Mouse (Mus musculus) neural tube, embryonic 15.5 days (tissue): ENCODE measurements around the gene Mdh2. TPM values are rescaled to one million over a fixed set of nuclear protein-coding genes. Genes with fewer than 3 reads are reported as not detected.

Source experiments
- ATAC-seq: fragments of 200-750 bp; cut with Nextera tagmentation; 2 replicates; pipeline ENCODE4 v1.8.0; 2017; ENCODE audit warnings: mild to moderate bottlenecking, moderate TSS enrichment, moderate library complexity; ENCODE audit not compliant: low FRiP score
- H3K27ac ChIP-seq: fragments of 300-500 bp; sonication (generic); replicated peaks from 2 replicates; pipeline ENCODE4 v1.5.1; 2015; ENCODE audit warnings: mild to moderate bottlenecking, inconsistent platforms
- H3K27me3 ChIP-seq: fragments of 300-500 bp; sonication (generic); replicated peaks from 2 replicates; pipeline ENCODE4 v1.6.1; 2015; ENCODE audit warnings: inconsistent platforms
- H3K36me3 ChIP-seq: fragments of 300-500 bp; sonication (generic); 2 replicates; pipeline ENCODE4 v1.6.1; 2015; ENCODE audit warnings: inconsistent platforms
- H3K4me1 ChIP-seq: fragments of 300-500 bp; sonication (generic); 2 replicates; pipeline ENCODE4 v1.6.1; 2015; ENCODE audit warnings: inconsistent platforms
- H3K4me2 ChIP-seq: fragments of 300-500 bp; sonication (generic); 2 replicates; pipeline ENCODE4 v1.6.1; 2015; ENCODE audit warnings: inconsistent platforms, mild to moderate bottlenecking, moderate library complexity
- H3K4me3 ChIP-seq: fragments of 300-500 bp; sonication (generic); replicated peaks from 2 replicates; pipeline ENCODE4 v1.5.1; 2015; ENCODE audit warnings: mild to moderate bottlenecking, inconsistent platforms
- H3K9ac ChIP-seq: fragments of 300-500 bp; sonication (generic); replicated peaks from 2 replicates; pipeline ENCODE4 v1.6.1; 2015; ENCODE audit warnings: mild to moderate bottlenecking, inconsistent platforms
- H3K9me3 ChIP-seq: fragments of 300-500 bp; sonication (generic); replicated peaks from 2 replicates; pipeline ENCODE4 v1.6.1; 2016; ENCODE audit warnings: inconsistent platforms
- WGBS: fragments of 180-500 bp; shearing (Covaris S2); methylation state at CpG from one replicate; pipeline ENCODE4 v1.1.7; 2015; ENCODE audit warnings: mixed read lengths; 5-methylcytosine and 5-hydroxymethylcytosine counted together
- polyA plus RNA-seq: library from polyadenylated mRNA; unstranded; fragments of >200 nt; fragmentation: Nextera tagmentation; extraction: Ambion mirVana; gene quantifications from 2 replicates; pipeline ENCODE4 v1.2.1, GENCODE M21; 2015

Mdh2 gene
- polyA plus RNA-seq, 1 experiment from 2014 or later, result 665 TPM

DNA sequence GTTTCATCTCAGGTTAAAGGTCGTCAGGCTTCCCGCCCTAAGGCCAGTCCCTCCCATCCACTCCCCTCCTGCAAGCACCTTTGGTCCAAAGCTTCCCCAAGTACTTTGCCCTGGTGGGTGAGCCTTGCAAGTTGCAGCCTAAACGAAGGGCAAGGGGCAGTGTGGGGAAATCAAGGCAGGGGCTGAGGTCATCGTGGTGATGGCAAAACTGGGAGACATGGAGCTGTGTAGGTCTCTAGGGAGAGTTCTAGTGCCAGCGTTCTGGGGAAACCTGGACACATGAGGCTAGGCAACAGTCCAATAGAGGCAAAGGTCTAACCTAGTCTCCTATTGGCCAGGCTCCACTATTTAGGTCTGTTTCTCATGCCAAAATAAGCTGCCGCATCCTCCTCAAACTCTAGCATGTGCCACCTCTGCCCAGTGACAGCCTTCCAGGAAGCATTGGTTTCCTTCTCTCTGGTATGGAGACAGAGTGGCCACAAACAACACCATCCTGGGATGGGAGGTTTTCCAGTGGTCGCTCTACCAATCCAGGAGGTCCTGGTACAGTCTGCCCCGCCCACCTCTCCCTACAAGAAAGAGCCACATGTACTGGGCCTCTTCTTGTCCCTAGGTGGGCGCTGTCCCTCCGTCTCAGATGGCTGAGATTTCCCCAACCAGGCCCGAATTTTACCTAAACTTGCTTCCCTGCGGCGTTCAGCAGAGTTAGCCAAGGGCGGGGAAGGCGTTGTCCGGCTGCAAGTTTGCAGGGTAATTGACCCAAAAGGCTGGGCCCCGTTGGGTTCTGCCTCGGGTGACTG is 35.1 kb upstream of the Mdh2 start:
- Histone ChIP-seq H3K36me3 (peaks cover 16% of the 10 kb centered on the region), H3K27ac (peak overlapping the region; percentile 70; the same call in 1 of the 2 replicates), H3K9ac (peak overlapping the region; percentile 89), H3K4me3 (peak overlapping the region; percentile 90), H3K27me3 (0 out of 2 replicates have a peak, but pooled peaks cover 3% of the 10 kb centered on the region), H3K4me1 (peaks cover 17% of the 10 kb centered on the region), H3K9me3 (no peaks in the 10 kb centered on the region), H3K4me2 (peak overlapping the region; percentile 97)
- peak; percentile 70 for ATAC-seq
- WGBS, result 21% methylated on average over 18 of the region's 18 CpGs

DNA sequence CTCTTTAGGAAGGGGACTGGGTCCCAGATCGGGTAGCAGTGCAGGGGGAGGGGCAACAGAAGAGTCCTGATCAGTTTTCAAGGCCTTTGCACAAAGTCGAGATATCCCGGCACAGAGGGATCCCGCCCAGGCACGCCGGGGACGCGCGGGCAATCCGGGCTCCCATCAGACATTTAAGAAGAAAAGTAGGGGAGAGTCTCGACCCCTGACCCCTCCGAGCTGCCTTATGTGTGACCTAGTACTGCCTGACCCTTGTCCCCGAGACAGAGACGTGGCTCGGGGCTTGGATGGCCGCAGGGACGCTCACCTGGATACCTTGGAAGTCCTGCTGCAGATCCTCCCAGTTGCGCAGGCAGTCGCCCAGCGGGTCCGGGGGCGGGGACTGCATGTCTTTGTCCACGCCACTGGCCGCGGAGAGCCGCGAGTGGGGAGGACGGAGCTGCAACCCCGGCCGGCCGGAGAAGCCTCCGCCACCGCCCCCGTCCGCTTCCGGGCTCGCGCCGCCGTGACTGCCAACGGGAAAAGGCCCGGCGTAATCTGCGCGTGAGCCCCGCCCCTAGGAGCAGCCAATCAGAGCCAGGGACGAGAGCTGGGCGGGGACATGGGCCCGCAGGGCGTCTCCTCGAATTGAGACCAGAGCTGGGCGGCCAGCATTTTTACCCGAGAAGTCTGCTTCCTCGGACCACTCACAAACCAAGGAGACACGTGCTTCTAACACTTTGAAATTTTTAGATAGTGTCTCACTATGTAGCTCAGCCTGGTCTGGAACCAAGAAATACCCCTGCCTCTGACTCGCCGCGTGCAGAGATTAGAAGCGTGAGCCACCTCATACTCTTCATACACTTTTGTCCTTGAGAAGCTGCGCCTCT is 34.3 kb upstream of the Mdh2 start, which contains the start of gene Tmem120a:
TSS of gene Tmem120a (minus strand) at position 708 of the 869 bp plus-strand sequence.
- peak within 1 kb of the TSS; percentile 89 for H3K9ac ChIP-seq
- H3K9me3 ChIP-seq, result no peaks in the 10 kb centered on the region
- H3K4me2 ChIP-seq, result peak within 1 kb of the TSS; percentile 97
- 0 out of 2 replicates have a peak, but pooled peaks cover 3% of the 10 kb centered on the region for H3K27me3 ChIP-seq
- H3K4me1 ChIP-seq, result peaks cover 17% of the 10 kb centered on the region
- peak within 1 kb of the TSS; percentile 70 for H3K27ac ChIP-seq
- WGBS, result 1% methylated on average over 60 of the region's 60 CpGs
- peak within 1 kb of the TSS; percentile 90 for H3K4me3 ChIP-seq
- H3K36me3 ChIP-seq, result peaks cover 16% of the 10 kb centered on the region
- peak; percentile 96 for ATAC-seq

DNA sequence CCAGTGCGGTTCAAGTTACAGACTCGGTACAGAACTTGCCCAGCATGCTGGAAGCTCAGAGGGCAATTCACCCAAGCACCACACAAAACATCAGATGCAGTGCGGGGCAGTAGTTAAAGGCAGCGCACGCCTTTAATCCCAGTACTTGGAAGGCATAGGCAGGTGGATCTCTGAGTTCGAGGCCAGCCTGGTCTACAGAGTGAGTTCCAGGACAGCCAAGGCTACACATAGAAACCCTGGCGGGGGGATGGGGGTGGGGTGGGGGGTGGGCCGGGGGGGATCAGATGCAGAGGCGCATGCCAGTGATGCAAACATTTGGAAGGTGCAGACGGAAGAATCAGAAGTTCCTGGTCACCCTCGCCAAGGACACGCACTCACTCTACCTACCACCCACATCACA is 33.5 kb upstream of the Mdh2 start:
- WGBS, result 19% methylated on average over 12 of the region's 12 CpGs
- peak overlapping the region; percentile 70; the same call in 1 of the 2 replicates for H3K27ac ChIP-seq
- H3K4me1 ChIP-seq, result peaks cover 17% of the 10 kb centered on the region
- peaks cover 16% of the 10 kb centered on the region for H3K36me3 ChIP-seq
- H3K27me3 ChIP-seq, result 0 out of 2 replicates have a peak, but pooled peaks cover 3% of the 10 kb centered on the region
- peak overlapping the region; percentile 90 for H3K4me3 ChIP-seq
- peak overlapping the region; percentile 89 for H3K9ac ChIP-seq
- no peaks in the 10 kb centered on the region for H3K9me3 ChIP-seq
- H3K4me2 ChIP-seq, result peak overlapping the region; percentile 97
- no peak; the same call in 1 of the 2 replicates for ATAC-seq

DNA sequence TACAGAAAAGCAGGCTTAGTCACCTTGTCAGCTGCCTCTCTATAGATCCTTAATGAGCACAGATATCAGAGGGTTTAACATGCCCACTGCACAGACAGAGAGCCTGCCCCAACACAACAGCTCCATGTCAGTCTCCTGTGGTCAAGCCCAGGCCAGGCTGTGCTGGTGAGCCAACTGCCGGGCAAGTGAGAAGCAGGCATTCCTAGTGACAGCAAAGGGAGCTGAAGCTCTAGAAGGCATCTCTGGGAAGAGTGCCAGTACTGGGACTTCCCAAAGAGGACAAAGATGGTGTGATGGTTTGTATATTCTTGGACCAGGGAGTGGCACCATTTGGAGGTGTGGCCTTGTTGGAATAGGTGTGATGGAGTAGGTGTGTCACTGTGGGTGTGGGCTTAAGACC is 27.2 kb upstream of the Mdh2 start:
- Histone ChIP-seq H3K4me1 (no peaks in the 10 kb centered on the region), H3K27me3 (no peaks in the 10 kb centered on the region), H3K4me2 (no peak overlapping the region), H3K36me3 (no peaks in the 10 kb centered on the region), H3K9me3 (no peaks in the 10 kb centered on the region), H3K4me3 (no peak overlapping the region), H3K9ac (no peak overlapping the region), H3K27ac (no peak overlapping the region)
- 90% methylated on average over 1 of the region's 1 CpGs for WGBS
- ATAC-seq, result no peak

DNA sequence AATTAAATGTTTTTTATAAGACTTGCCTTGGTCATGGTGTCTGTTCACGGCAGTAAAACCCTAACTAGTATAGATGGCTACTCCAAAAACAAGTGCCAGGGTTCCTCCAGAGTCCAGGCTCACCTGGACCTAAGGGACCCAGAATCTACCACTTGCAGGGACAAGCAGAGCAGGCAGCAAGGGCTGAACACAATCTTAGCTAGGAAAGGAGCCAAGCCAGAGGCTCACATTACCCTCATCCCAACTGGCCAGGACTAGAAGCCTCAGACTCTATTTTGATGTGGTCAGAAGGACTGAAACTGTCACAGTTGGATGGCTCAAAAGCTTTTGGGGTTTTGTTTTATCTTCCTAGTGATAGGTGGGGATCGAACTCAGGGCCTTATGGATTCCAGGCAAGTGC is 26.7 kb upstream of the Mdh2 start:
- WGBS, result 79% methylated on average over 2 of the region's 2 CpGs
- Histone ChIP-seq H3K9ac (no peak overlapping the region), H3K27me3 (no peaks in the 10 kb centered on the region), H3K9me3 (no peaks in the 10 kb centered on the region), H3K4me2 (no peak overlapping the region), H3K36me3 (no peaks in the 10 kb centered on the region), H3K4me1 (no peaks in the 10 kb centered on the region), H3K4me3 (no peak overlapping the region), H3K27ac (no peak overlapping the region)
- ATAC-seq, result no peak

DNA sequence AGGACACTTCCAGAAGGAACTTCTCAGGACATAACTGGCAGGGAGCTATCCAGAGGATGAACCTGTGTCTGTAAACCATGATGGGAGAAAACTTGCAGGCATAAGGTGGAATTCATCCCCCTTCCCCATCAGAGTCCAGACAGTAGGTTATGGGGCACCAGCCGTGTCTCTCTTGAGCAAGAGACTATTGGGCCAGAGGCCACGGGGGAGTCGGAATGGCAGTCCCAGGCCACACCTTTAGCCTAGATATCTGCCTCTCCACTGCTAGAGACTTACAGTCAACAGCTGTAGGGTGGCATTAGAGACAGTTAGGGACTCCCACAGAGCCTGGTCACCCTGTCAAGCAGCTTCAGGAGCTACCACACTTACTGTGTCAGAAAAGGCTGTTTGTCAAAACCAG is 16.4 kb upstream of the Mdh2 start:
- no peak overlapping the region for H3K4me3 ChIP-seq
- H3K36me3 ChIP-seq, result no peaks in the 10 kb centered on the region
- no peaks in the 10 kb centered on the region for H3K4me1 ChIP-seq
- no peak overlapping the region for H3K27ac ChIP-seq
- no peak overlapping the region for H3K4me2 ChIP-seq
- H3K9ac ChIP-seq, result no peak overlapping the region
- 0 out of 2 replicates have a peak, but pooled peaks cover 5% of the 10 kb centered on the region for H3K27me3 ChIP-seq
- ATAC-seq, result no peak
- H3K9me3 ChIP-seq, result no peaks in the 10 kb centered on the region
- 83% methylated on average over 3 of the region's 3 CpGs for WGBS

DNA sequence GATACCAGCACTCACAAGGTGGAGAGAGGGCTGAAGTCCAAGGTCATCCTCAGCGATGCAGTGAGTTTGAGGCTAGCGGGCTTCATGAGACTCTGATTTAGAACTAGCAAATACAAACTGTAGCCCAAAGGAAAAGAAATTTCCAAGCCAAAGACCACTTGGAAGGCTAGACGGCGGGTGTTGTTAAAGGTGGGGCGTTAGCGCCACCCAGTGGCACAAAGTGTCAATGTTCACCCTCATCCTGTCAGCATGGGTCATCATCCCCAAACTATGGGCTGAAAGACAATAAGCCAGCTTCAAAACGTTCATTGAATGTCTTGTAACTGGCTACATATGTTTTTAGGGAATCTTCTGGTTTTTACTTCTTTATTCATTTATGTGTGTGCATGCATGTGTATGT is 14.8 kb upstream of the Mdh2 start:
- H3K27me3 ChIP-seq, result 0 out of 2 replicates have a peak, but pooled peaks cover 5% of the 10 kb centered on the region
- H3K4me1 ChIP-seq, result no peaks in the 10 kb centered on the region
- no peak overlapping the region for H3K27ac ChIP-seq
- no peak overlapping the region for H3K9ac ChIP-seq
- no peak for ATAC-seq
- no peaks in the 10 kb centered on the region for H3K36me3 ChIP-seq
- 3% methylated on average over 7 of the region's 7 CpGs for WGBS
- H3K4me2 ChIP-seq, result no peak overlapping the region
- H3K4me3 ChIP-seq, result no peak overlapping the region
- H3K9me3 ChIP-seq, result no peaks in the 10 kb centered on the region

DNA sequence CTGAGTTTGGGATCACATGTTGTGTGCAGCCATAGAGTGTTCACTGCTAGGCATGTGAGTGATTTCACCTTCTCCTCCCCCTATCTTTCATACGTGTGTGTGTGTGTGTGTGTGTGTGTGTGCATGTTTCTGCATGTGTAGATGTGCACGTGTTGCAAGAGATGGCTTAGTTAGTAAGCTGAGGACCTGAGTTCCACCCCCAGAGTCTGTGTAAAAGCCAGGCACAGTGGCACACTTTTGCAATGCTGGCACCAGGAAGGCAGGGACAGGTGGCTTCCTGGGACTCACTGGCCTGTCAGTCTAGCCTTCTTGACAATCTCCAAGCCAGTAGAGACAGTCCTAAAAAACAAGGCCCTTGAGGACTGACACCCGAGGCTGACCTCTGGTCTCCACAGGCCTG is 13.3 kb upstream of the Mdh2 start:
- H3K4me2 ChIP-seq, result no peak overlapping the region
- H3K36me3 ChIP-seq, result no peaks in the 10 kb centered on the region
- no peaks in the 10 kb centered on the region for H3K9me3 ChIP-seq
- no peak overlapping the region for H3K9ac ChIP-seq
- H3K27me3 ChIP-seq, result 0 out of 2 replicates have a peak, but pooled peaks cover 5% of the 10 kb centered on the region
- no peak overlapping the region for H3K4me3 ChIP-seq
- no peak overlapping the region for H3K27ac ChIP-seq
- ATAC-seq, result no peak
- WGBS, result 76% methylated on average over 3 of the region's 3 CpGs
- no peaks in the 10 kb centered on the region for H3K4me1 ChIP-seq

DNA sequence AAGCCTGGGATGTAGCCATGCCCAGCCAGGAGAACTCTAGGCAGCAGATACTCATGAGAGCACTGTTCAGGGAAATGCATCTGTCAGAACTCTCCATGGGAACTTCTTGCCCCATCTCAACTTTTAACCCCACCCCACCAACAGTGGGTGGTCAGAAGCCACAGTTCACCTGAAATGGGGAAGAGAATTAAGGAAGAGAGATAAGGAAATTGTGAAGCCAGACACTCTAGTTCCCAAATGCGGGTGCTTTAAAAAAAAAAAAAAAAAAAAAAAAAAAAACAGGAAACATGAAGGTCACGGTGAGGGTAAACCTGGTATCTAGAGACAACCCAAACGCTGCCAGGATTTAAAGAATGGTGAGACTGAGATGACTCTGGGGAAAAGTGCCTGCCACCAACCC is 5.8 kb upstream of the Mdh2 start:
- Histone ChIP-seq H3K9ac (no peak overlapping the region), H3K9me3 (no peaks in the 10 kb centered on the region), H3K36me3 (no peaks in the 10 kb centered on the region), H3K4me1 (peaks cover 7% of the 10 kb centered on the region), H3K27ac (no peak overlapping the region), H3K27me3 (no peaks in the 10 kb centered on the region), H3K4me3 (no peak overlapping the region), H3K4me2 (no peak overlapping the region)
- ATAC-seq, result no peak
- 73% methylated on average over 3 of the region's 3 CpGs for WGBS

DNA sequence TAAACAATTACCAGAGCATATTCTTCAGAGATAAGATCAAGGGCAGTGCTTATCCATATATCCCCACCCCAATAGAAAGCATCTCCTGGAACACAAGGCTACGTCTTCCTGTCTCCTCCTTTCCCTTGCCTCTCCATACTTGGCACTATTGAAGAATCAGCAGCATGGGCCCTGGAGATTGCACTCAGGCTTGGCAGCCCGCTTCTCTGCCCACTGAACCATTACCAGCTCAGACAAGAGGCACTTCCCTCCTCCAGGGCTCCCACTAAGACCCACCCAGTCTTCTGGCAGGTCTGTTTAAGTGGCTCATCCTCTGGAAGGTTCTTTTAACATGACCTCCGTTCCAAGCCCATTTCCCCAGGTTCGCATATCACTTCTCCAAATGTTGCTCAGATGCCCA is 1.7 kb upstream of the Mdh2 start:
- Histone ChIP-seq H3K9me3 (no peaks in the 10 kb centered on the region), H3K4me3 (no peak overlapping the region), H3K36me3 (peaks cover 4% of the 10 kb centered on the region), H3K27me3 (no peaks in the 10 kb centered on the region), H3K4me1 (peaks cover 27% of the 10 kb centered on the region), H3K9ac (no peak overlapping the region), H3K4me2 (no peak overlapping the region), H3K27ac (no peak overlapping the region)
- WGBS, result 81% methylated on average over 4 of the region's 4 CpGs
- no peak for ATAC-seq

DNA sequence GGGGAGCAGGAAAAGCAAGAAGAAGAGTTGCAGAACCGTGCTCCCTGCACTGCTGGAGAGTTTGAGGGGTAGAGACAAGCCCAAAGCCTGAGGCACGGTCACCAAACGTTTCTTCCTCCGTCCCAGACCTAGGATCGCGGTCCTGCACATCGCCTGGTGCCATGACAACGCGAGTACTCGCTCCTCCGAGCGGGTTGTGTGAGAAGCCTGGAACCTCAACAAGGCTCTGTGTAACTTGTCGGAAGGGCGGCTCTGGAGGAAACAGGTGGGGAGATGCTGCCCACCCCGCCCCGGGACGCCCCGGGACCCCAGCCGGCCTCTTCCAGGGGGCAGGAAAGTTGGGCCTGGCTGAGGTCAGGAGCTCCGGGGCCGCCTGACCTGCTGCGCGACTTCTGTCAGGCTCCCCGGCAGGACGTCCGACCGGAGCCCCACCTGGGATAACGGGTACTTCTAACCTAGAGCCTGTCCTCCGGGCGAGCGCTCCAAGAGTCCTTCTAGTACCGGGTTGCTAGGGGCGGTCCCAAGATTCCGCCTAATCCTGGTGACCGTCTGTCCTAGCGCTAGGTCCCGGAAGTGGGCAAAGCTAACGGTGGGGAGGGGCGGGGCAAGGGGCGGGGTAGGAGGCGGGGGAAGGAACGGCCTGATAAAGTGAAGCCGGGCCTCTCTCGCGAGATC is 347 bp upstream of the Mdh2 start, which contains the start of gene Styxl1:
TSS of gene Styxl1 (minus strand) at position 590 of the 675 bp plus-strand sequence.
- Histone ChIP-seq H3K27ac (peak within 1 kb of the TSS; percentile 95), H3K4me1 (peaks cover 27% of the 10 kb centered on the region), H3K9me3 (no peaks in the 10 kb centered on the region), H3K4me2 (peak within 1 kb of the TSS; percentile 85), H3K9ac (peak within 1 kb of the TSS; percentile 90), H3K36me3 (peaks cover 12% of the 10 kb centered on the region), H3K27me3 (no peaks in the 10 kb centered on the region), H3K4me3 (peak within 1 kb of the TSS; percentile 94)
- under 1% methylated on average over 44 of the region's 45 CpGs for WGBS
- ATAC-seq, result peak; percentile 48
